Mouse (Mus musculus) naive thymus-derived CD4-positive, alpha-beta T cell, adult 2 months (primary cell): ENCODE data around the gene Flt1.

Experiments
- DNase-seq: peaks from one replicate; pipeline ENCODE4 v3.0.0-alpha.2; 2011; ENCODE audit warnings: low read depth

Flt1 gene

DNA sequence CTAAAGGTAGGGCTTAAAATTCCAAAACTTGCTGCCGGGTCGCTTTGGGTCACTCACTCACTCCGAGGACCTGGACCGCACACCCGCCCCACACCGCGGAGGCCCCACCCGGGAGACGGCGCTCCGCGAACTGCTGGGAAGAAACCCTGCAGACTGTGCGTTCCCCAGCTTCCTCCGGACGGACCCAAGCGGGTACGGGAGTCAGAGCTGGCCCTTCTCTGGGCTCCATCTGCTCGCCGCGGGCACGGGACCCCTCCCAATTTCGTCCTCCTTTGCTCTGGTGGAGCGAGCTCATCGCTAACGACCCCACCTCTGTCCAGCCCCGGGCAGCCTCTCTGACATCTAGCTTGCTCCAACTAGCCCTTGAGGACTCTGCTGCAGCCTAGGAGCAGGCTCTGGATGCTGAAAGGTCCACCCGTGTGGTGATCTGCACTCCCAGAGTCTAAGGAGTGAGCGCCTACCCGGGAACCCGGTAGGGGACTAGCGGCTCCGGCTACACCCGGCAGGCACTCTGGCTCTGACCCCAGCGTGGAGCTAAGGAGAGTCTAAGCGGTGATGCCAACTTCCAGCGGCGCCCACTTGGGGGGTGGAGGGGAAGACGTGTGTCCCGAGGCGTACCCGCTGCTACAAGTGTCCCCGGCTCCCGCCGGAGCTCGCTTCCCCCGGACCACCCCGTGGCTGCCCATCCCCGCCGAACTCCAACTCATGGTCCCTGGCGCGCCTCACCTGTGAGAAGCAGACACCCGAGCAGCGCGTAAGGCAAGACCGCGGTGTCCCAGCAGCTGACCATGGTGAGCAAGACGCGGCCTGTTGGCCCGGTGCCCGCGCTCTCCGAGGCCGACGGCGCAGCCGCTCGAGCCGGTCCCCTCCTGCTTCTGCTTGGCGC lies 623 bp downstream of the Flt1 start:
- no peak for DNase-seq

DNA sequence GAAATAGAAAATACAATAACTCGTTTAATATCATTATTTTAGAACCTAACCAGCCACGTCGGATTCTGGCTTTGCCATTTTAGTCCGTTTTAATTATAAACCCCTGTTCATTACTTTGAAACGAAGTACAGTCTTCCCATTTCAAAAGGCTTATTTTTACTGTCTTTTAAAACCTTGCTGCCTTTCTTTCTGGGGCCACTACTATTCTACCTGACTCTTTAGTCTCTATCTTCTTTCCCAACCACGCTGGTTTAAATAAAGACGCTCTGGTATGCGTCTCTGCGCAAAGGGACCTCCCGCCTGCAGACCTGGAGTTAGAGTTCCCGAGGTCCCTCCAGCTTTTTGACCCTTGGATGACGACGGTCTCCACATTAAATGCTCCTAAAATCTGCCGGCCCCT lies 1.4 kb downstream of the Flt1 start:
- DNase-seq = no peak

GRCm38 (mm10) chr5:147723811-147724210 lies 2.0 kb downstream of the Flt1 start:
- no peak for DNase-seq

DNA sequence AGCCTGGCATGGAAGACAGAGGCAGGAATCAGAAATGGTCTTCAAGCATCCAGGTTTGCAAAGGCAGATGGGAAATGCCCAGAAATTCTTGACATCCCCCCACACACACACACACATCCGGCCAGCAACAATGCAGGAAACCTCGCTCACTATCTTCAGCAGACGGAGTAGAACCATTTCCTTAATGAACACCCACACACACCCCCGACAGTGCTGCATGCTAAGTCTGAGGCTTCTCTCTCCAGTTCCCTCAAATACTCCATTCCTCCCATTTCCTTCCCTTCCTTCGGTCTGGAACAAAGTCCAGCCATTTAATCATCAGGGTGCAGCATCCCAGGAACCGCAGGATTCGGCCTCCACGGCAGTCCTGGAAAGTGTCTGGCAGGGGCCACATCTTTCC lies 4.4 kb downstream of the Flt1 start:
- DNase-seq = no peak

DNA sequence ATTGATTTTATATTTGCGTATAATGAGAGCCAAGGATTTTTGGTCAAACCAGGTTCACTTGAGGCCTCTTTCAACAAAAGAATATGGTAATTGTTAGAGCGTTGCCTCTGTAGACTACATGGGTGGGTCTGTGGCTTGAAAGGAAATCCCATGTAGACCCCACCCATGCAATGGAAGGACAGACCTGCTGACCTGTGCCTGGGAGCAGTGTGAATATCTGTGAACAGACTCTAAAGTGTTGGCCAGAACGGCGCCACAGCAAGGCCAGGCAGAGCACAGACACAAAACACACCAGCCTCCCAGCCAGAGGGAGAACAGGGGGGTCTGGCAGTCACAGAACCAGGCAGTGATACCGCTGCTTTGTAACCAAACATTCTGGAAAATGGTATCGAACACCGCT lies 7.5 kb downstream of the Flt1 start:
- DNase-seq = no peak

GRCm38 (mm10) chr5:147716697-147717217 lies 9.1 kb downstream of the Flt1 start:
- no peak for DNase-seq

DNA sequence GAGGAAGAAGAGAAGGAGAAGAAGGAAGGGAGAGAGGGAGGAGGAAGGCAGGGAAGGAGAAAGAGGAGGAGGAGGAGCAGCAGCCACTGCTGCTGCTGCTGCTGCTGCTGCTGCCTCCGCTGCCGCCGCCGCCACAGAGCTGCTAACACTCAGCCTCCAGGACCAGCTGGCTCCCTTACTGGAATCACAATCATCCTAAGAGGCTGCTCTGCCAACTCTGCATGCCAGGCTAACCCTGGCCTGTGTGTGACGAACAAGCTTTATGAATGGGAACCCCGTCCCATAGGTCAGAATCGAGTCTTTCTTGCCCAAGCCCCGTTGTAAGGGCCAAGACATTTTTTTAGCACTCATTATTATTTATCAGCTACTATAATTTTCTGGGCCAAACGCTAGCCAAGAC lies 9.5 kb downstream of the Flt1 start:
- DNase-seq = no peak

DNA sequence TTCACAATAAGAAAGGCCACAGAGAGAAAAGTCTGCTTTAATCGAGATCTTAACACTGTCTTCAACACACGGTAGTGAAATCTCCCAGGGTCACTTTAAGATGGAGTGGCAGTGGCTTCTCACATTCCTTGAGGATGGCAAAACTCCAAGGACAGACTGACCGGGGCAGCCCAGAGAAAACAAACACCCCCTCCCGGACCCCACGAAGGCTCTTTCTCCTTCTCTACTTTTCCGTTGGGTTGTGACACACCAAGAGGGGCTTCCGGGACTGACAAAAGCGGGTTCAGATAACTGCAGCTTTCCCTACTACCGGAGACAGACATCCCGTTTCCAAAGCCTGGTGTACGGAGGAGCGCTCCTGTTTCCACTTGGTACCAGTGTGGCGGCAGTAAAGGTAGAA lies 10.4 kb downstream of the Flt1 start:
- DNase-seq = no peak

GRCm38 (mm10) chr5:147708500-147708899 lies 17.3 kb downstream of the Flt1 start:
- no peak for DNase-seq

DNA sequence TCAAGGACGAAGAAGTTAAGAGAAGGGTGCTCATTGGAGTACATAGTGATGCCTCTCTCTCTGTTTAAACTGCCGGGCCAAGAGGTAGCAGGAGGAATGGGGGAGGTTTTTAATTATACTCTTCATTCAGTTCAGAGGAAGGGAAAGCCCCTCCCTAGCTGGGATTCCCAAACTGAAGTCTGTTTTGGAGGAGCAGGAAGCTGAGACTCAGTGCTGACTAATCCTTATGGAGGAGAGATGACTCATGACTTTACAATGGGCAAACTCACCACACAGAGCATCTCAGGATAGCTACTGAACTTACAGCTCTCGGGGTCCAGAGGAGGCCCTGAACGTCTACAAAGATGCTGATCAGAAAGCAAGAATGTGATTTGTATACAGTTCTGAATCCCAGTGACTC lies 18.3 kb downstream of the Flt1 start:
- no peak for DNase-seq

DNA sequence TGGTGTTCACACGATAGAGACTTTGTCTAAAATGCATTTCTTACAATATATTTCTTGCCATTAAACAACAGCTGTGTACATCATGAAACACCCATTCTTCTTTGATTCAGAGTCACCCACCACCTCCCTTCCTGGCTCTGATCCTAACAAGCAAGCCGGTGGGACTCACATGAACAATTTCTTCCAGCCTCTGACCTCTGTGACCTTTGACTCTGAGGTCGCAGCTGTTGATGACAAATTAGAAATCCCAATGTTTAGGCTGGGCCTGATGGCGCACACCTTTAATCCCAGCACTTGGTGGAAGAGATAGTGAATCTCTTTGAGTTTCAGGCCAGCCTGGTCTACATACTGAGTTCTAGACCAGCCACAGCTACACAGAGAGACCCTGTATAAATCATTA lies 20.9 kb downstream of the Flt1 start:
- DNase-seq = no peak

GRCm38 (mm10) chr5:147702423-147702822 lies 23.4 kb downstream of the Flt1 start:
- DNase-seq = no peak

DNA sequence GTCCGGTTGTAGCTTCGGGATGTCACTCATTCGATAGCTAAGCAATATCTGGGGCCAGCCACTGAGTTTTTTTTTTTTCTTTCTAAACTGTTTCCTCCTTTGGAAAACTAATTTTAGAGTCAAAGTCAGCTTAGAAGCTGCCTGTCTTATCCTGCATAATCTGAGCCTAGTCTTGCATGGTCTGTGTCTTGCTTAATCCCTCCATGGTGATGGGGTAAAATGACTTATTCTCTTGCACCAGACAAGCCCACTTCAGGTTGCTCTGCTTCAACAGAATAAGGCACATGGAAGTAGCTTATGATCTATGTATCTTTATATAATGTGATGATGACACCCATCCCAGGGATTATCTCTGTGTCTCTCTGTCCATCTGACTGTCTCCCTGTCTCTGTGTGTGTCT lies 24.8 kb downstream of the Flt1 start:
- no peak for DNase-seq

DNA sequence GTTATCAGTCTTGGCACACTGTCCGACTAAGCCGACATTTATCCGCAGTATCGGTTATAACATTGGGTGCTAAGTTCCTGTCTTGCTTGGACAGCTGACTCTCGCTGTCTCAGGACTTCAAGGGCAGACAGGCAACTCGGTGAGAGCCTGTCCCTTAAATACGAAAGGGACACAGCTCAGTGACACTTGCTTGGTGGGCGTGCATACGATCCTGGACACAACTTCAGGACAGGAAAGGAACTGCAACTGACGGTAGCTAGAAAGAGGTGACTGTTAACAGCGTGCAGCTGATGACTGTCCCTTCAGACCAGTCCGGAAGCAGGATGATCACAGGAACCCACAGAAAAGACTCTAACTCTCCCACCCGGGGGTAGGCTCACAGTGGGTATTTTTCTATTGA lies 27.8 kb downstream of the Flt1 start:
- DNase-seq = no peak

DNA sequence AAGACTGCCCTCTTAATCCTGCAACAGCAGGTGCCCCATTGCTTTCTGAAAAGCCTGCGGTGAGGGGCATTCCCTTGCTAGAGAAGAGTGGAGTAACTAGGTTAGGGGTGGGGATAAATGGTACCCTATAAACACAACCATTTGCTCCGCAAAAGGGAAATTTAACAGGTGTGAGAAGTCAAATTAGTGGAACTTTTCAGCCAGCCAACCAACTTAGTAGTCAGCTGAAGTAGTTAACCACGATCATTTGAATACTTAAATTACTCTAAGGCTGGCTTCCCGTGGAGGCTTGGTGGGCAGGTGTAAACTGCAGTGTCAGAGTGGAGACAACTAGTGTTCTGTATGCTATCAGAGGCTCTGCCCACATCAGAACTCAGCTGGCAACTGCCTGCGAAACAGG lies 28.6 kb downstream of the Flt1 start:
- no peak for DNase-seq

- DNase-seq = no peak
These were observed 33.2 kb downstream of the Flt1 start for GRCm38 (mm10) chr5:147692622-147693021.

DNA sequence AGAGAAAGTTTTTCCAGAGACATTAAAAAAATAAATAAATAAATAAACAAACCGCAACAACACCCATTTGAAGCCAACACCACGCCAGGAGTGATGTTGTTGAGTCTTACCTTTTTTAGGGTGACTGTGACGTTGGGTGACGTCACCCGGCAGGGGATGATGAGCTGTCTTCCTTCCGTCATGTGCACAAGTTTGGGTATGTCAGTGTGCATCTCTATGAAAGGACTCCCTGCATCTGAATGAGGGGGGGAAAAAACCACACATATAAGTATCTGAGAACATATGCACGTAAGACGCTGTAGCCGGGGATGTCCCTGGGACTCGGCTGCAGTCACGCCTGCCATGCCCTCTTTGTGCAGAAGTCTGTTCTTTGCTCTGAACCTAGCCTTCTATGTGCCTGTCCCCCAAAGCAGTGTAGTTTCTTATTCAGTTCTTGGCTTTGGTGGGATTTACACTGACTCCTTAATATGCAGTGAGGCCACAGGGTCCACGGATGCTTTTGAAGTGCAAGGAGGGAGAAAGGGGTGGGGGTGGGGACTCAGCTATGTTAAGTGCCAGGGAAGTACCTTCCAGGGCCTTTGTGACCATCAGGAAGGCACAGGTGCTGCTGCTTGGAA lies 42.0 kb downstream of the Flt1 start:
- DNase-seq = no peak

GRCm38 (mm10) chr5:147681224-147681623 lies 44.6 kb downstream of the Flt1 start:
- DNase-seq = no peak

GRCm38 (mm10) chr5:147680711-147681110 lies 45.1 kb downstream of the Flt1 start:
- DNase-seq = no peak

DNA sequence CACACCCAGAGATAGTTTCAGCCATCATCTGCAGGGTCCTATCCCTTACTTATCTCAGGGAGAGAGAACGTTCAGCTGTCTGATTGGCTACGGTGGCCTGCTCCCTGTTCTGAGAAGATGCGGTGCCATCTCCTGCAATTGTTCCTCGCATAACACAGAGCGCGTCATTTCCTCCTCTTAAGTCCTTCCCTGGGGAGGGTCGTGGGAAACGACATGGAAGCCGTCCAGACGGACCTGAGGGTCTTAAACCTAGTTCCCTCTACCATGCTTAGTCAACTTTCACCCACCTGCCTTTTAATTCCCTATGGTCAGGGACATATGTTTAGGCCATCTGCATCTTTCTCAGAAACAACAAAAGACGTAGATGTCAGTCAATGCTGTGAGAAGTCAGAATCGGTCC lies 46.5 kb downstream of the Flt1 start:
- DNase-seq = no peak

DNA sequence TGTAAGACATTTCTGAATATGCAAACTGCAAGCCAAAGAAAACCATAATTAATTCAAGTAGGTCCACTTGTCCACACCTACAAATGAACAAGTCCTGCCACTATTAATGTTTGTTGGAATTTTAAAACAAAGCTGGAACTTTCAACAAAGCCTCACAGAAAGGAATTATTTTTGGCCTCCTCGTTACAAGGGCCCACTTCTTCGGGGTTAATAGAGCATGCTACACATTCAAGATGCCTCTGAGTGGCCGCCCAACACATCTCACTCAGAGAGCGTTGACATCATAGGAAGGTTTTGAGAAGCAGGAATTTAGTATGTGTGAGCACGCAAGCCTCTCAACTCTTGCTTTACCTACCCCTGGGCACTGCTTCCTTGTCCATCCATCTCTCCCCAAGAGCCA lies 50.0 kb downstream of the Flt1 start:
- DNase-seq = no peak

DNA sequence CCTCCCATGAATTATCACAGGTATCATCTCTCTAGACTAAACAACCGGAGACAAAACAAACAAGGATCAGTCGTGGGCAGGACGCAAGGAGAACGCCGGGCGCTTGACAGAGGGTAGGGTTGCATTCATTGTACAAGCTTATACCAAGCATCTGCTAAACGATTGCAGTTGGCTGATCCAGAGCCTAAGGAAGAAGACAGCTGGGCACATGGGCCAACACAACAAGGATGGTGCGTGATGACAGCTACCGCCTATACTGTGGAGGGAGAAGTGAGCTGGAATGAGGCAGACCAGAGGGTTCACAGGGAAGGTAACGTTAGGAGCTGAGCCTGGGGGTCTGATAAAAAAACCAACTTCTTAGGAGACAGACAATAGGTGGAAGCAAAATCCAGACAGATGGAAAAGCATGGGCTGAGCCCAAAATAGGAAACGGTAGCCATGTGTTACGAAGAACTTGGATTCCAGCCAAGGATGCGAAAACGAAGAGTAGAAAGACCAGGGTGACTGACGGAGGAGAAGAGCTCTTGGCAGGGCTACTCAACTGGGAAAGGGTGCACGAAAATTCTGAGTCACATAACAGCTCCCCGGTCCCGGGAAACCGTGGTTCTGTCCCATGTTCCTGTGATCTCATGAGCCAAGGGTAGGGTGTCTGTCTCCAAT lies 53.9 kb downstream of the Flt1 start:
- no peak for DNase-seq
